Mouse (Mus musculus): ENCODE measurements around the gene Tmem110. TPM values are rescaled to one million over a fixed set of nuclear protein-coding genes. Genes with fewer than 3 reads are reported as not detected.
A peak's percentile ranks its signal among the peaks of the same experiment; 100 is the strongest.

Tmem110 gene
- total RNA-seq, 2 experiments from 2014 or later: 10.0 to 13.2 TPM

DNA sequence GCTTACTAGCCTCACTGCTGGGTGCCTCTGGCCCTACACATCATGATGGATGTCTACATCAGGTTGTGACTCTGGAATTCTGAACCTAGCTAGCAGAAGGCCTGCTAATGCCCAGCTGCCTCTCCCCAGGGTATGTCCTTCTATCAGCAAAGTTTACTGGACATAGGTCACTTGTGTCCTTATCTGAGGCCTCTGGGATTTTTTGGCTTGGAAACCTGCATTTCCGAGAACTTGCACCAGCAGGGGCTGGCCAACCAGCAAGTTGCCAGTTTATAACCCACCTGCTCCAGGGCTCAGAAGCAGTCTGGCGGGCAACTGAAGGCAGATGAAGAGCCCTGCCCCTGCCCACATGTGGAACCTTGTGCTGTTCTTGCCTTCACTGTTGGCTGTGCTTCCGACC lies 60.8 kb downstream of the Tmem110 start, which contains the start of gene Itih4:
Gene Itih4, plus strand, starts transcription at position 273 of the 400 bp plus-strand sequence.
- intact Hi-C loops (cut with DNase I): no loop called here

DNA sequence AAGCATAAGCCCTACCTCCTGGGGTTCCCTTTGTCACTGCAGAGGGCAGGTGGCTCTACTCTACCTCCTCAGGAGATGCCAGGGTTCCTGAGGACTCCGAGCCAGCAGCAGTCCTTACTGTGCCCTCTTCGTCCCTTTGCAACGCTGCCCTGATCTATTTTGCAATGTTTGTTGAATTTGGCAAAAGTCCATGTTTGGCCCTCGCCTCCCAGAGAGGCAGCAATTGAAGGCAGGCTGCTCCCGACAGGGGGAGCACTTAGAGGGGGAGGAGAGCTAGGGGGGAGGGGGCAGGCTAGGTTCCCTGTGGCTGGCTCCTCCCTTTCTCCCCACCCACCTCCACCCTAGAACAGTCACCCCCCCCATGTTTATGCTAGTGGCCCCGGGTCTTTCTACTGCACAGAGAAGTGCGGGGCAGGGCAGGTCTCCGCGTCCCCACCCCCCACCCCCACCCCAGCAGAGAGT lies 62.9 kb downstream of the Tmem110 start:
- intact Hi-C loops (cut with DNase I): no loop called here

More for the DNA sequence above, 60.8 kb downstream of the Tmem110 start, which contains the start of gene Itih4:
- no peak for DNase-seq

DNA sequence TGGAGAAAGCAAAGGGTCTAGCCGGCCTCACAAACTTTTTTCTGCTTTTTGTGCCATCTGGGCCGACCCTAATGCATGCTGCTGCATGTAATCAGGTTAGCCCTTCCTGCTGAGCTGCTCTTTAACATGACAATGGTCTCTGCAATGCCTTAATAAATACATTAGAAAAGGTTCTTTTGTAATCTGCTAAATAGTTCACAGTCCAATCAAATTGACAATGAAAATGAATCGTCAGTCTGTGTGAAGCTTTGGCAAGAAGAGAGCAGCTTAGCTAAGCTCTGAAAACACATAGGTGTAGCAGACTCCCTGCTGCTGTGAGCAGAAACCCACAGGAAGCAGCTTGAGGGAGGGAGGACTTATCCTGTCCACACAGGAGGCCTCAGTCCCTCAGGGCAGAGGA lies 74.6 kb downstream of the Tmem110 start:
- intact Hi-C loops (cut with DNase I): no loop called here
- no peak for DNase-seq

More for the DNA sequence above, 62.9 kb downstream of the Tmem110 start:
- DNase-seq: peak; percentile 55 to 70

DNA sequence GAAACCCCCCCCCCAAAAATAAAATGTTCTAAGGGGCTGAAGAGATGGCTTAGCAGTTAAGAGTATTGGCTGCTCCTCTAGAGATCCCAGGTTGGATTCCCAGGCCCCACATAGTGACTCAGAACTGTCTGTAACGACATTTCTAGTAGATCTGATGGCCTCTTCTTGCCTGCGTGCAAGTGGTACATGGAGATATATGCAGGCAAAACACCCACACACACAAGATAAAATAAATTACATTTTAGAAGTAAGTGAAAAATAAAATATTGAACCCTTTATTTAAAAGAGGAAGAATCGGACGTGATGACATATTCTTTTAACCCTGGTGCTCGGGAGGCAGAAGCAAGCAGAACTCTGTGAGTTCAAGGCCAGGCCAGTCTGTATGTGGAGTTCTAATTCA lies 77.2 kb downstream of the Tmem110 start:
- DNase-seq: no peak
- intact Hi-C loops (cut with DNase I): no loop called here

DNA sequence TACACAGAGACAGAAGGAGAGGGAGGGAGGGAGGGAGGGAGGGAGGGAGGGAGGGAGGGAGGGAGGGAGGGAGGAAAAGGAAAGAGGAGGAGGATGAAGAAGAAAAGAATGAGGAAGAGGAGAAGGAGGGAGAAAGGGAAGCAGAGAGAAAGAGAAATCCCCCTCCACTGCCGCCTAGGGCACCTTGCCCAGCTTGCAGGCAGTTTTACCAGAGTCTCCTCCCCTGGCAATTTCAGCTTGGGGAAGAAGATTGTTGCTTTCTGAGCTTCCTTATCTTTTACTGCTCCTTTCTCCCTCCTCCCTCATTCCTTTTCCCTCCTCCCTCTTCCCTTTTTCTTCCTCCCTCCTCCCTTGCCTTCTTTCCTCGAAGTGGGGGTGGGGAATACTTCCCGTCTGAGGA lies 77.6 kb downstream of the Tmem110 start:
- no peak for DNase-seq
- intact Hi-C loops (cut with DNase I): no loop called here

DNA sequence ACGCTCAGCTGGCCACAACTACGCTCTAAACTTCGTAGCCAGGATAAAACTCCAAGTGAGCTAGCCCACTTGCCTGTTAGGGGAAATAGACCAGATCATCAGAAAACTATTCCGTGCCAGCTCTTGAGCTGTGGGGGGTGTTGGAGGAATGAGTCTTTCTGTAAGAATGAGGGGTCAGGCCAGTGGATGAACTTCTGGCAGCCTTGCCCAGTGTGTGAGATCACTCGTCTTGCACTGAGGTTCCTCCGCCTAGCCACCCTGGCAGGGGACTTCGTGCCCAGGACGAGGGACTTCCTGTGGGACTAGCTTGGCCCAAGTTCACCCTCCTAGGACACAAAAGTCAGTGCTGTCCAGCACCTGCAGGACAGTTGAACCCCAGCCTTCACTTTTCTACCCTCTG lies 78.9 kb downstream of the Tmem110 start:
- intact Hi-C loops (cut with DNase I): no loop called here
- DNase-seq: no peak

DNA sequence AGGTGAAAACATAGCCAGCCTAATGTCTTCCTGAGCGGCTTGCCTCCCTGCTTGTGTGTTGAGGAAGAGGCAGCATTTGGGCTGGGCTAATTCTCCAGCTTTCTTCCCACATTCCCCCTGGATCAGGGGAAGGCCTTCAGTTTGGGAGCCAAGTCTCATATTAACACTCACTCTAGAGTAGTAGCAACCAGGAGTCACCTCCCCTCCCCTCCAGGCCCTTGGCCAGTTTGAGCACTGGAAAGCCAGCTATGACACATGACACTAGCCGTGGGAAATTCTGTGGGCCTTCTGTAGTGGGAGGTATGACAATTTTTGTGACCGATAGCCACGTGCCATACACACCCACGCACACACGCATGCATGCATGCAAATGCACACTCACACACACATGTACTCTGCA lies 80.6 kb downstream of the Tmem110 start:
- DNase-seq: peak in 1 of 2 experiments; percentile 28
- intact Hi-C loops (cut with DNase I): no loop called here

DNA sequence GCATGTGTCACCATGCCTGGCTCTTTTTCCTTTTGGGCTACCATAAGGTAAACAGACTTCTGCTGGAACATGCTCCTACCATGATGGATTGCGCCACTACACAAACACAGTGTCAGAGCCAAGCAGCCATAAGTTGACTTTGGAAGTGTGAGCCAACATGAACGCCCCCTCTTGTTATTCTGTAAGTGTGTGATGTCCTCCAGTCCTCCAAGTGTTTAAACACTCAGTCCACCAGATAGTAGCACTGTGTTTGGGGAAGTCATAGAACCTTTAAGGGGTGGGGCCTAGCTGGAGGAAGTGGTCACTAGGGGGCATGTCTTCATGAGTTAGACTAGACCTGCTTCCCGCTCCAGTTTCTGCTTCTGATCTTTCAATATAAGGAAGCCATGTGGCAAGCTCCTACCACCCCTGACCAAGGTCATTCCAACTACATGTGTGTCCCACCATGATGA lies 82.5 kb downstream of the Tmem110 start:
- intact Hi-C loops (cut with DNase I): no loop called here
- DNase-seq: peak in 1 of 2 experiments; percentile 7

DNA sequence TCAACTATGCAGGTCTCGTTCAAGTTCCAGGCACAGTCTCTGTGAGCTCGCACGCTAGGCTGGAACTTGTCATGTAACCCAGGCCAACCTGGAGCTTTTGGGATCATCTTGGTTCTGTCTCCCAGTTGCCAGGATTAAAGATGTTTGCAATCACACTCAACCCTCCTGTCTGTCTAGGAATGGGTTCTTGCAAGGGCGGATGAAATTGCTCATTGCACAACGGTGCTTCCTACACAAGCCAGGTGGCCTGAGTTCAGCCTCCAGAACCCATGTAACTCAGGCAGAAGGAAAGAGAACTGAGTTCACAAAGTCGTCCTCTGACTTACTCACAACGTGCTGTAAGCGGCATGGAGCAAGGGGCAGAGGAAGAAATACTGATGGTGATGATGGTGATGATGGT lies 85.8 kb downstream of the Tmem110 start:
- DNase-seq: no peak
- intact Hi-C loops (cut with DNase I): no loop called here

DNA sequence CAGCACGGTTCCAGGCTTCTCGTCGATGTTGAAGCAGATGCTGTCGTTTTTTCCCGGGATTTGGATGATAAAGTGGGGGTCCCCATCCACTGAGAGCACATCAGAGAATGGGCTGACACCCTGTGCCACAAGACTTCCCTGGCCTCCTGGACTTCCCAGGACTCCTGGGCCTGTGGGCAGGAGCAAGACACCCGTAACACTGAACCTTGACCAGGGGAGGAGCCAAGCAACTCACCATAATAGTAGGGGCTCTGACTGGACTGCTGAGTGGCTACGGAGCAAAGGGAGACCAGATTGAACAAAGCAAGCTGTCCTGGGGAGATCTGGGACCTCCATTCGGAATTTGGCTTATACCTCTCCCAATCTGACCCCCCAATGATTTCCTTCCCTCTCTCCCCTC lies 87.3 kb downstream of the Tmem110 start:
- no peak for DNase-seq
- intact Hi-C loops (cut with DNase I): no loop called here

DNA sequence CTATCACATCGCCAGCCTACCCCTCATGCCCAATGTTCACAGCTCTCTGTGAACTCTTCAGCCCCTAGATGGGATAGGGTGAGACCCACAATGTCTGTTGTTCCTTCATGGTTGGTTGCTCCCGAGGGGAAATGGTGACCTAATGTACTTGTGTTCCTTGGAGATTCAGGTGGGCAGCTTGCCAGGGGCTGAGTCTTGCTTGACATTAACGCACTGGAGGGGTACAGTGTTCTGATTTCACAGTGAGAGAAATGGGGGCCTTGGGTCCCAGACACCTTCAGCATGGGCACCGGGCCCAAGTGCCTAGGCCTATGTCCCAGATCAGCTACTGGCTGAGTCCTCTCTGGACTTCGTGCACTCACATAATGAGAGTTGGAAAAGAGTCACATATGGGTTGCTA lies 88.0 kb downstream of the Tmem110 start:
- DNase-seq: peak in 1 of 2 experiments; percentile 26
- intact Hi-C loops (cut with DNase I): no loop called here

DNA sequence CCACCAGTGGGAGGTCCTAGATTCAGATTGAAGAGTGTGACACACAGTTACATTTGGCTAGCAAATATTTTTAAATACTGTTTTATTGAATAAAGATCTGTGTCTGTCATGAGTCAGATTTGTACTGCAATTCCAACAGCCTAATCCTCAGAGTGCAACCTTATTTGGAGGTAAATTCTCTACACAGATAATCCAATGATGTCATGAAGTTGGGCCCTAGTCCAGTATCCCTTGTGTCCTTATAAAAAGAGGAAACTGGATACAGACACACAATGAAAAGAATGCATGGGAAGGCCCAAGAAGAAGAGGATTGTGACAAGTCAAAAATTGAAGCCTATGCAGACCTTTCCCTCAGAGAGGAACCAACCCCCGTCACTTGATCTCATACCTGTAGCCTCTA lies 91.1 kb downstream of the Tmem110 start:
- intact Hi-C loops (cut with DNase I): no loop called here
- DNase-seq: no peak

DNA sequence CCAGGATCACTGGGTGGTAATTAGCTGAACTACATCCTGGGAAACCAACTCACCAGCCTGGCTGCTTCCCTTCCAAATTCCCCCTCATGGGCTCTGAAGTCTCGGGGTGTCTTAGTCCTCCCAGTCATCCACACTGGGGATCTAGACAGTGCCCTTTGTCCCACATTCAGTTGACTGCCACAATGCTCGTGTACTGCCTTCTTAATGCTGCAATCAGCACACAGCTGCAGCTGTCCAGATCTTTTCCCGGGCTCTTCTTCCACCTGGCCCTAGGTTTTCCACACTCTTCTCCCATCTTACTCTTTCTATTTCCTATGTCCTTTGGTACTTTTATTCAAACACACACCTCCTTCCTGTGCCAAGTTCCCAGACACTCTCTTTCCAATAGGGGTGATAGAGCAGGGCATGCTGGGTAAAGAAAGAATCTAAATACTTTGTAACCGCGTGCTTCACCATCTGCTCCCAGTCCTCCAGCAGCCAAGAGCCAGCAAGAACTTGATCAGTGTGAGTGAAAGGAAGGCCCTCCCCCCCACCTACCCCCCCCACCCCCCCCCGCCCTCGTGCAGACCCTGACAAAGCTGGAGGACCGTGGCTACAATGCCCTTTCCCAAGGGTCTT lies 96.8 kb downstream of the Tmem110 start:
- intact Hi-C loops (cut with DNase I): no loop called here
- no peak for DNase-seq

DNA sequence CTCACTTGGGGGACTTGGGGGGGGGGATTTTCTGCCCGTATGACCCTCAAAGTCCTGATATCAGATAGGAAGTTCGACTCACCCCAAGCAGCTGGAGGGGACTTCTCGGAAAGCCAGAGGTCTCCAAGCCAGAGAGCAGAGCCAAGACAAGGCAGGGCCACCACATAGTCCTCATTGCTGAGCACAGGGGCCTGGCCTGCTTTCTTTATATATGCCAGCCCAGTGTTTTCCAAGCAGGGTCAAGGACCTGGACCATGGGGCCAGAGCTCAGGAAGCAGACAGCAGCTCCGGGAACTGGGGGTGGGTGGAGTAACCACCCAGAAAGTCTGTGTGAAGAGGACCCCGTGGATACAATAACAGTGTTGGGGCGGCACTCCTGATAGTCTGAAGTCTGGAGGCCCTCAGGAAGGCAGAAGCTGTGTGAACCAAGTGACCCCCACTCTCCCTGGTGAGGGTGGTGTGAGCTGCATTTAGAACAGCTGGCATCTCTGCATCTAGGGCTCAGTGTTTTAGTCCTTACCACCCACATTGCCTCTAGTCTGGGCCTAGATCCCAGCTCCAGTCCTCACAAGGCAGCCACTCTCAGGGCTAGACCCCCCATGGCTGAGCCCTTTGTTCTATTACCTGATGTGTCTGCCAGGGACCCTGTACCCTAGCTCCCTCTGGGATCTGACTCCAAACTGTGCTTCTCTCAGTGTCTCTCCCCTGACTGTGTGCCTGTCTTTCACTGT lies 98.2 kb downstream of the Tmem110 start, which contains the start of gene Itih3:
Gene Itih3, minus strand, starts transcription at position 386 of the 731 bp plus-strand sequence.
- intact Hi-C loops (cut with DNase I): no loop called here

DNA sequence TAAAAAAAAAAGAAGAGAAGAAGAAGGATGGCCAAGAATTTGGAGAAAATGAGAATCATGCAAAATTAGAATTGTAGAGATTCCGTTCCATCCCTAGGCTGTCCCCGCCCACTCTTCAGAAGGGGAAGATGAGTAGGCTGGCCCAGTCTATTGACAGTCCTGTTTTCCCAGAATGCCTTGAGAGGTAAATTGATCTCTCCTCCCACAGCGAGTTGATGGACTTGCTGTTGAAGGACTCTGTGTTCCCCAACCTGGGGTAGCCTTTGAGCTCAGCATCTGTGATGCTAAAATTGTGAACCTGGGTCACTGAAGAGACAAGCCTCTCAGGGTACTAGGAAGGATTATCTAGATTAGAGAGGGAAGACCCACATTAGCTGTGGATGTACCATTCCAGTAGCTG lies 100.1 kb downstream of the Tmem110 start:
- intact Hi-C loops (cut with DNase I): no loop called here
- no peak for DNase-seq

More for the DNA sequence above, 98.2 kb downstream of the Tmem110 start, which contains the start of gene Itih3:
- no peak for DNase-seq

Other genes with a start within 250 kb of the Tmem110 start
- gene Prkcd, start 199.4 kb upstream of the Tmem110 start, total RNA-seq (2021): 10 to 100 TPM; 18.7 to 20.0 TPM
- 10 to 100 TPM; 10.1 to 10.2 TPM for gene Rft1, start 171.2 kb upstream of the Tmem110 start, total RNA-seq (2021)
- gene Sfmbt1, start 110.7 kb upstream of the Tmem110 start, total RNA-seq (2021): 10 to 100 TPM; 14.8 to 16.8 TPM
- 10 to 100 TPM; 12.7 to 13.8 TPM for gene Mustn1, start 53.6 kb downstream of the Tmem110 start, total RNA-seq (2021)
- gene Itih4, start 60.9 kb downstream of the Tmem110 start, total RNA-seq (2021): 1 to 10 TPM; 3.2 to 4.4 TPM
- gene Itih3, start 98.2 kb downstream of the Tmem110 start, total RNA-seq (2021): under 1 TPM; 0.64 to 0.89 TPM
- not detected for gene Itih1, start 117.7 kb downstream of the Tmem110 start, total RNA-seq (2021)
- gene Nek4, start 125.8 kb downstream of the Tmem110 start, total RNA-seq (2021): 1 to 10 TPM; 4.5 to 5.0 TPM
- gene Glt8d1, start 175.8 kb downstream of the Tmem110 start, total RNA-seq (2021): 10 to 100 TPM; 26.6 to 32.1 TPM
- gene Spcs1, start 176.1 kb downstream of the Tmem110 start, total RNA-seq (2021): 100 to 1,000 TPM; 177 to 181 TPM
- 10 to 100 TPM; 78.8 to 82.5 TPM for gene Pbrm1, start 193.5 kb downstream of the Tmem110 start, total RNA-seq (2021)
- gene Gnl3, start 193.6 kb downstream of the Tmem110 start, total RNA-seq (2021): 10 to 100 TPM; 28.2 to 31.4 TPM